Mouse (Mus musculus): ENCODE results near the gene Blzf1. TPM values are rescaled to one million over a fixed set of nuclear protein-coding genes. Genes with fewer than 3 reads are reported as not detected.

Blzf1 gene
- polyA plus RNA-seq, 1 experiment from 2014 or later: 50.5 TPM

- H3K9me3 ChIP-seq (ENCODE audit: control insufficient read depth, low read length): no peaks in the 10 kb centered on the region
- no peak for DNase-seq (ENCODE audit: low spot score)
- WGBS: 87% methylated on average over 5 of the region's 5 CpGs
- no peak overlapping the region for H3K27ac ChIP-seq (replicated peaks)
- H3K27me3 ChIP-seq (ENCODE audit: control insufficient read depth, insufficient read depth, low read length): no peaks in the 10 kb centered on the region
- H3K36me3 ChIP-seq (ENCODE audit: control insufficient read depth, insufficient read depth, low read length): 0 out of 2 replicates have a peak, but pooled peaks cover 3% of the 10 kb centered on the region
- TF ChIP-seq CTCF (IDR thresholded peaks at IDR 0.05; ENCODE audit: low read depth) (no peak), EP300 (optimal IDR thresholded peaks at IDR 0.05) (no peak)
- H3K4me1 ChIP-seq (replicated peaks; ENCODE audit: control insufficient read depth, insufficient read depth): no peaks in the 10 kb centered on the region
- no peak overlapping the region for H3K4me2 ChIP-seq (replicated peaks; ENCODE audit: low read depth)
- no peak overlapping the region for H3K9ac ChIP-seq (ENCODE audit: low read length)
- no peak overlapping the region for H3K4me3 ChIP-seq (ENCODE audit: low read depth, low read length)
- ATAC-seq (ENCODE audit: low FRiP score, low TSS enrichment): no peak
Observed at GRCm38 (mm10) chr1:164314085-164314484, 6.8 kb upstream of the Blzf1 start.

GRCm38 (mm10) chr1:164307922-164308321 lies 633 bp upstream of the Blzf1 start:
- 9% methylated on average over 10 of the region's 10 CpGs for WGBS
- Histone ChIP-seq H3K4me1 (replicated peaks; ENCODE audit: control insufficient read depth, insufficient read depth) (no peaks in the 10 kb centered on the region; the same call in 1 of the 2 replicates), H3K4me3 (ENCODE audit: low read depth, low read length) (peak overlapping the region; percentile 72), H3K27me3 (ENCODE audit: control insufficient read depth, insufficient read depth, low read length) (no peaks in the 10 kb centered on the region), H3K36me3 (ENCODE audit: control insufficient read depth, insufficient read depth, low read length) (0 out of 2 replicates have a peak, but pooled peaks cover 2% of the 10 kb centered on the region), H3K27ac (replicated peaks) (0 out of 2 replicates have a peak overlapping the region, but pooled peaks have one; percentile 30), H3K4me2 (replicated peaks; ENCODE audit: low read depth) (peak overlapping the region; percentile 82), H3K9me3 (ENCODE audit: control insufficient read depth, low read length) (no peaks in the 10 kb centered on the region), H3K9ac (ENCODE audit: low read length) (peak overlapping the region; percentile 58)
- no peak for TF ChIP-seq CTCF (IDR thresholded peaks at IDR 0.05; ENCODE audit: low read depth)
- TF ChIP-seq EP300 (optimal IDR thresholded peaks at IDR 0.05): no peak
- DNase-seq (ENCODE audit: low spot score): no peak
- no peak for ATAC-seq (ENCODE audit: low FRiP score, low TSS enrichment)

- no peak within 1 kb of the TSS for H3K4me2 ChIP-seq (replicated peaks; ENCODE audit: low read depth)
- H3K27me3 ChIP-seq (ENCODE audit: control insufficient read depth, insufficient read depth, low read length): no peaks in the 10 kb centered on the region
- no peak for TF ChIP-seq EP300 (optimal IDR thresholded peaks at IDR 0.05)
- no peak for TF ChIP-seq CTCF (IDR thresholded peaks at IDR 0.05; ENCODE audit: low read depth)
- DNase-seq (ENCODE audit: low spot score) (no peak), ATAC-seq (ENCODE audit: low FRiP score, low TSS enrichment) (no peak)
- peaks cover 18% of the 10 kb centered on the region for H3K36me3 ChIP-seq (ENCODE audit: control insufficient read depth, insufficient read depth, low read length)
- no peak within 1 kb of the TSS for H3K4me3 ChIP-seq (ENCODE audit: low read depth, low read length)
- WGBS: 71% methylated on average over 5 of the region's 5 CpGs
- H3K9me3 ChIP-seq (ENCODE audit: control insufficient read depth, low read length): no peaks in the 10 kb centered on the region
- no peaks in the 10 kb centered on the region; the same call in 1 of the 2 replicates for H3K4me1 ChIP-seq (replicated peaks; ENCODE audit: control insufficient read depth, insufficient read depth)
- no peak within 1 kb of the TSS for H3K27ac ChIP-seq (replicated peaks)
- H3K9ac ChIP-seq (ENCODE audit: low read length): no peak within 1 kb of the TSS
Observed at GRCm38 (mm10) chr1:164303821-164304220, 3.5 kb downstream of the Blzf1 start, which contains the start of gene Nme7. Nme7 (plus strand) TSS chr1:164304121.

GRCm38 (mm10) chr1:164301949-164302348 lies 5.3 kb downstream of the Blzf1 start:
- Histone ChIP-seq H3K9me3 (ENCODE audit: control insufficient read depth, low read length) (no peaks in the 10 kb centered on the region), H3K4me1 (replicated peaks; ENCODE audit: control insufficient read depth, insufficient read depth) (no peaks in the 10 kb centered on the region; the same call in 1 of the 2 replicates), H3K4me2 (replicated peaks; ENCODE audit: low read depth) (no peak overlapping the region), H3K27me3 (ENCODE audit: control insufficient read depth, insufficient read depth, low read length) (no peaks in the 10 kb centered on the region), H3K9ac (ENCODE audit: low read length) (no peak overlapping the region), H3K4me3 (ENCODE audit: low read depth, low read length) (no peak overlapping the region), H3K36me3 (ENCODE audit: control insufficient read depth, insufficient read depth, low read length) (peaks cover 28% of the 10 kb centered on the region), H3K27ac (replicated peaks) (no peak overlapping the region)
- DNase-seq (ENCODE audit: low spot score) (no peak), ATAC-seq (ENCODE audit: low FRiP score, low TSS enrichment) (no peak)
- no peak for TF ChIP-seq CTCF (IDR thresholded peaks at IDR 0.05; ENCODE audit: low read depth)
- no peak for TF ChIP-seq EP300 (optimal IDR thresholded peaks at IDR 0.05)
- 70% methylated on average over 4 of the region's 4 CpGs for WGBS

GRCm38 (mm10) chr1:164296473-164296872 lies 10.8 kb downstream of the Blzf1 start:
- H3K4me2 ChIP-seq (replicated peaks; ENCODE audit: low read depth): no peak overlapping the region
- WGBS: 89% methylated on average over 4 of the region's 5 CpGs
- H3K27ac ChIP-seq (replicated peaks): no peak overlapping the region
- no peaks in the 10 kb centered on the region for H3K27me3 ChIP-seq (ENCODE audit: control insufficient read depth, insufficient read depth, low read length)
- TF ChIP-seq EP300 (optimal IDR thresholded peaks at IDR 0.05) (no peak), CTCF (IDR thresholded peaks at IDR 0.05; ENCODE audit: low read depth) (no peak)
- DNase-seq (ENCODE audit: low spot score) (no peak), ATAC-seq (ENCODE audit: low FRiP score, low TSS enrichment) (no peak)
- no peak overlapping the region for H3K9ac ChIP-seq (ENCODE audit: low read length)
- H3K9me3 ChIP-seq (ENCODE audit: control insufficient read depth, low read length): no peaks in the 10 kb centered on the region
- H3K4me3 ChIP-seq (ENCODE audit: low read depth, low read length): no peak overlapping the region
- peaks cover 36% of the 10 kb centered on the region for H3K36me3 ChIP-seq (ENCODE audit: control insufficient read depth, insufficient read depth, low read length)
- H3K4me1 ChIP-seq (replicated peaks; ENCODE audit: control insufficient read depth, insufficient read depth): no peaks in the 10 kb centered on the region

- 78% methylated on average over 6 of the region's 6 CpGs for WGBS
- Histone ChIP-seq H3K9ac (ENCODE audit: low read length) (no peak overlapping the region), H3K9me3 (ENCODE audit: control insufficient read depth, low read length) (no peaks in the 10 kb centered on the region), H3K36me3 (ENCODE audit: control insufficient read depth, insufficient read depth, low read length) (peaks cover 24% of the 10 kb centered on the region), H3K4me2 (replicated peaks; ENCODE audit: low read depth) (no peak overlapping the region), H3K27ac (replicated peaks) (no peak overlapping the region), H3K4me1 (replicated peaks; ENCODE audit: control insufficient read depth, insufficient read depth) (no peaks in the 10 kb centered on the region), H3K4me3 (ENCODE audit: low read depth, low read length) (no peak overlapping the region), H3K27me3 (ENCODE audit: control insufficient read depth, insufficient read depth, low read length) (no peaks in the 10 kb centered on the region)
- no peak for ATAC-seq (ENCODE audit: low FRiP score, low TSS enrichment)
- TF ChIP-seq CTCF (IDR thresholded peaks at IDR 0.05; ENCODE audit: low read depth): no peak
- no peak for TF ChIP-seq EP300 (optimal IDR thresholded peaks at IDR 0.05)
- DNase-seq (ENCODE audit: low spot score): no peak
Observed at GRCm38 (mm10) chr1:164294071-164294470, 13.2 kb downstream of the Blzf1 start.

Measured in stomach, postnatal 0 days (tissue).